Mouse (Mus musculus): Measurements from ENCODE around the gene Rcbtb2. TPM values are rescaled to one million over a fixed set of nuclear protein-coding genes. Genes with fewer than 3 reads are reported as not detected.

Gene Rcbtb2
- polyA plus RNA-seq (2012; fragmentation: generic; extraction: Trizol), result 11.8 TPM

GRCm38 (mm10) chr14:73122923-73123278, at the start of gene Rcbtb2:
Gene Rcbtb2, plus strand, starts transcription at chr14:73123037.
- no peaks in the 10 kb centered on the region for H3K36me3 ChIP-seq (ENCODE audit: control insufficient read depth, insufficient read depth)
- no peak within 1 kb of the TSS for H3ac ChIP-seq (ENCODE audit: control insufficient read depth, insufficient read length)
- no peaks in the 10 kb centered on the region for H3K79me2 ChIP-seq (ENCODE audit: control insufficient read depth, insufficient read depth)
- peak within 1 kb of the TSS; percentile 53 for H3K4me2 ChIP-seq (ENCODE audit: low read depth)
- H3K4me3 ChIP-seq, result no peak within 1 kb of the TSS
- TF ChIP-seq SRF (IDR thresholded peaks at IDR 0.05; ENCODE audit: control insufficient read depth, insufficient read length, low read depth) (no peak), MYOG (IDR thresholded peaks at IDR 0.05; ENCODE audit: control insufficient read depth in 1 of 3, insufficient read depth in 1 of 3, insufficient read length in 2 of 3, low read depth in 2 of 3) (no peak), MYOD1 (IDR thresholded peaks at IDR 0.05; ENCODE audit: control insufficient read depth in 1 of 3, insufficient read length in 2 of 3, low read depth in 2 of 3) (no peak), REST (IDR thresholded peaks at IDR 0.05; ENCODE audit: insufficient read depth, insufficient read length) (no peak), POLR2AphosphoS2 (IDR thresholded peaks at IDR 0.05; ENCODE audit: insufficient read length, low read depth) (no peak), MAX (IDR thresholded peaks at IDR 0.05; ENCODE audit: low read depth) (no peak), TCF12 (IDR thresholded peaks at IDR 0.05; ENCODE audit: insufficient read depth, poor library complexity, severe bottlenecking) (no peak), USF1 (IDR thresholded peaks at IDR 0.05; ENCODE audit: low read depth) (no peak), CEBPB (IDR thresholded peaks at IDR 0.05; ENCODE audit: insufficient read depth, poor library complexity, severe bottlenecking) (no peak), TCF3 (IDR thresholded peaks at IDR 0.05; ENCODE audit: insufficient read length, low read depth) (no peak), POLR2A (IDR thresholded peaks at IDR 0.05; ENCODE audit: insufficient read length, low read depth) (no peak), E2F4 (IDR thresholded peaks at IDR 0.05; ENCODE audit: insufficient read depth) (no peak)
- H3K27me3 ChIP-seq (ENCODE audit: control insufficient read depth, insufficient read depth, insufficient read length), result no peaks in the 10 kb centered on the region

- no peaks in the 10 kb centered on the region for H3K36me3 ChIP-seq (ENCODE audit: control insufficient read depth, insufficient read depth)
- TF ChIP-seq POLR2AphosphoS2 (IDR thresholded peaks at IDR 0.05; ENCODE audit: insufficient read length, low read depth) (no peak), CEBPB (IDR thresholded peaks at IDR 0.05; ENCODE audit: insufficient read depth, poor library complexity, severe bottlenecking) (no peak), SRF (IDR thresholded peaks at IDR 0.05; ENCODE audit: control insufficient read depth, insufficient read length, low read depth) (no peak)
Measured at GRCm38 (mm10) chr14:73083563-73083962, 39.3 kb upstream of the Rcbtb2 start.

GRCm38 (mm10) chr14:73086425-73086824, 36.4 kb upstream of the Rcbtb2 start:
- no peaks in the 10 kb centered on the region for H3K79me2 ChIP-seq (ENCODE audit: control insufficient read depth, insufficient read depth)
- no peaks in the 10 kb centered on the region for H3K27me3 ChIP-seq (ENCODE audit: control insufficient read depth, insufficient read depth, insufficient read length)
- TF ChIP-seq MAX (IDR thresholded peaks at IDR 0.05; ENCODE audit: low read depth) (no peak), TCF3 (IDR thresholded peaks at IDR 0.05; ENCODE audit: insufficient read length, low read depth) (no peak), POLR2A (IDR thresholded peaks at IDR 0.05; ENCODE audit: insufficient read length, low read depth) (no peak), MYOD1 (IDR thresholded peaks at IDR 0.05; ENCODE audit: control insufficient read depth in 1 of 3, insufficient read length in 2 of 3, low read depth in 2 of 3) (no peak), CEBPB (IDR thresholded peaks at IDR 0.05; ENCODE audit: insufficient read depth, poor library complexity, severe bottlenecking) (no peak), MYOG (IDR thresholded peaks at IDR 0.05; ENCODE audit: control insufficient read depth in 1 of 3, insufficient read depth in 1 of 3, insufficient read length in 2 of 3, low read depth in 2 of 3) (no peak), POLR2AphosphoS2 (IDR thresholded peaks at IDR 0.05; ENCODE audit: insufficient read length, low read depth) (no peak), USF1 (IDR thresholded peaks at IDR 0.05; ENCODE audit: low read depth) (no peak), REST (IDR thresholded peaks at IDR 0.05; ENCODE audit: insufficient read depth, insufficient read length) (no peak), E2F4 (IDR thresholded peaks at IDR 0.05; ENCODE audit: insufficient read depth) (no peak), TCF12 (IDR thresholded peaks at IDR 0.05; ENCODE audit: insufficient read depth, poor library complexity, severe bottlenecking) (no peak), SRF (IDR thresholded peaks at IDR 0.05; ENCODE audit: control insufficient read depth, insufficient read length, low read depth) (no peak)
- H3K36me3 ChIP-seq (ENCODE audit: control insufficient read depth, insufficient read depth), result no peaks in the 10 kb centered on the region
- H3ac ChIP-seq (ENCODE audit: control insufficient read depth, insufficient read length), result no peak overlapping the region
- H3K4me3 ChIP-seq, result no peak overlapping the region
- no peak overlapping the region for H3K4me2 ChIP-seq (ENCODE audit: low read depth)

More at GRCm38 (mm10) chr14:73083563-73083962, 39.3 kb upstream of the Rcbtb2 start:
- Histone ChIP-seq H3K79me2 (ENCODE audit: control insufficient read depth, insufficient read depth) (no peaks in the 10 kb centered on the region), H3ac (ENCODE audit: control insufficient read depth, insufficient read length) (no peak overlapping the region), H3K4me2 (ENCODE audit: low read depth) (no peak overlapping the region), H3K27me3 (ENCODE audit: control insufficient read depth, insufficient read depth, insufficient read length) (no peaks in the 10 kb centered on the region), H3K4me3 (no peak overlapping the region)

- no peak overlapping the region for H3K4me3 ChIP-seq
- no peak overlapping the region for H3ac ChIP-seq (ENCODE audit: control insufficient read depth, insufficient read length)
- H3K27me3 ChIP-seq (ENCODE audit: control insufficient read depth, insufficient read depth, insufficient read length), result no peaks in the 10 kb centered on the region
- H3K36me3 ChIP-seq (ENCODE audit: control insufficient read depth, insufficient read depth), result no peaks in the 10 kb centered on the region
- no peak for TF ChIP-seq MAX (IDR thresholded peaks at IDR 0.05; ENCODE audit: low read depth)
- TF ChIP-seq REST (IDR thresholded peaks at IDR 0.05; ENCODE audit: insufficient read depth, insufficient read length), result no peak
- TF ChIP-seq MYOD1 (IDR thresholded peaks at IDR 0.05; ENCODE audit: control insufficient read depth in 1 of 3, insufficient read length in 2 of 3, low read depth in 2 of 3), result no peak
- TF ChIP-seq SRF (IDR thresholded peaks at IDR 0.05; ENCODE audit: control insufficient read depth, insufficient read length, low read depth), result no peak
- TF ChIP-seq POLR2AphosphoS2 (IDR thresholded peaks at IDR 0.05; ENCODE audit: insufficient read length, low read depth), result no peak
- no peak for TF ChIP-seq TCF12 (IDR thresholded peaks at IDR 0.05; ENCODE audit: insufficient read depth, poor library complexity, severe bottlenecking)
- TF ChIP-seq POLR2A (IDR thresholded peaks at IDR 0.05; ENCODE audit: insufficient read length, low read depth), result no peak
- TF ChIP-seq USF1 (IDR thresholded peaks at IDR 0.05; ENCODE audit: low read depth), result no peak
- no peak for TF ChIP-seq E2F4 (IDR thresholded peaks at IDR 0.05; ENCODE audit: insufficient read depth)
- TF ChIP-seq CEBPB (IDR thresholded peaks at IDR 0.05; ENCODE audit: insufficient read depth, poor library complexity, severe bottlenecking), result no peak
- no peak for TF ChIP-seq MYOG (IDR thresholded peaks at IDR 0.05; ENCODE audit: control insufficient read depth in 1 of 3, insufficient read depth in 1 of 3, insufficient read length in 2 of 3, low read depth in 2 of 3)
- no peak for TF ChIP-seq TCF3 (IDR thresholded peaks at IDR 0.05; ENCODE audit: insufficient read length, low read depth)
- no peak overlapping the region for H3K4me2 ChIP-seq (ENCODE audit: low read depth)
- H3K79me2 ChIP-seq (ENCODE audit: control insufficient read depth, insufficient read depth), result no peaks in the 10 kb centered on the region
Measured at GRCm38 (mm10) chr14:73087247-73087646, 35.6 kb upstream of the Rcbtb2 start.

GRCm38 (mm10) chr14:73087746-73088145, 35.1 kb upstream of the Rcbtb2 start:
- H3K27me3 ChIP-seq (ENCODE audit: control insufficient read depth, insufficient read depth, insufficient read length), result no peaks in the 10 kb centered on the region
- H3K79me2 ChIP-seq (ENCODE audit: control insufficient read depth, insufficient read depth), result no peaks in the 10 kb centered on the region
- TF ChIP-seq TCF3 (IDR thresholded peaks at IDR 0.05; ENCODE audit: insufficient read length, low read depth) (no peak), USF1 (IDR thresholded peaks at IDR 0.05; ENCODE audit: low read depth) (no peak), POLR2A (IDR thresholded peaks at IDR 0.05; ENCODE audit: insufficient read length, low read depth) (no peak), MYOG (IDR thresholded peaks at IDR 0.05; ENCODE audit: control insufficient read depth in 1 of 3, insufficient read depth in 1 of 3, insufficient read length in 2 of 3, low read depth in 2 of 3) (no peak), REST (IDR thresholded peaks at IDR 0.05; ENCODE audit: insufficient read depth, insufficient read length) (no peak)
- no peak overlapping the region for H3K4me2 ChIP-seq (ENCODE audit: low read depth)
- H3K36me3 ChIP-seq (ENCODE audit: control insufficient read depth, insufficient read depth), result no peaks in the 10 kb centered on the region
- no peak overlapping the region for H3ac ChIP-seq (ENCODE audit: control insufficient read depth, insufficient read length)
- no peak overlapping the region for H3K4me3 ChIP-seq

All from myocyte (in vitro differentiated cells).